ENCODE assay signal across 22 mouse cellular contexts in the genomic region with DNA sequence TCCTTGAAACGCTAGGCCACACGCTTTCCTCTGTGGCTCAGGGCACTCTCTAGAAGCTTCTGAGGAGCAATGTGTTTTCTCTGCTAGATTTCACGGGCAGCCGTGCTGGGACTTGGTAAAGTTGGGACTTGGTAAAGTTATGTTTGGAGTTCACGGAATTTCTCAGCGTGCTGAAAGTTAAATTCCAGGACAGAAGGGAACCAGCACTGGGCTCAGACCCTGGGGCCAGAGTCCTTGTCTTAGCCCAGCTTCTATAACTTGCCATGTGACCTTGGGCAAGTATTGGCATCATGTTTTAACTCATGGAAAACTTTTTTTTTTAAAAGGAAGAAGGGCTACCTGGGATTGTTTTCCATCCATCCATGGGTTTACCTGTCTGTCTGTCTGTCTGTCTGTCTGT.
"Had no signal": no experiment of that assay in that cellular context is flagged by ENCODE, and none has a peak within 500 bp of the region (broad histone marks: within the 10 kb centered on the region; RNA-seq: fewer than 3 reads in every experiment).

No protein-coding gene starts in this region.

- H3K27me3 ChIP-seq: limb, embryonic 13.5 days; lung, embryonic 15.5 days; midbrain, embryonic 15.5 days; neural tube, embryonic 13.5 days; stomach, embryonic 15.5 days had no signal

- H3K4me3 ChIP-seq: layer of hippocampus, adult 2 months; limb, embryonic 10.5 days; limb, embryonic 13.5 days; liver, embryonic 12.5 days; liver, embryonic 15.5 days; lung, embryonic 15.5 days; megakaryocyte, embryonic 14.5 days; midbrain, embryonic 15.5 days; myocyte; neural tube, embryonic 13.5 days; stomach, embryonic 15.5 days had no signal

- ATAC-seq: inflammation-experienced regulatory T-cells, adult 6 months; intestine, embryonic 16.5 days; liver, embryonic 12.5 days; midbrain, embryonic 15.5 days had no signal

- H3K36me3 ChIP-seq: liver, embryonic 12.5 days; liver, embryonic 15.5 days; lung, embryonic 15.5 days; midbrain, embryonic 15.5 days; neural tube, embryonic 13.5 days had no signal

- H3K4me2 ChIP-seq: limb, embryonic 13.5 days; liver, embryonic 12.5 days; liver, embryonic 15.5 days; lung, embryonic 15.5 days; midbrain, embryonic 11.5 days; midbrain, embryonic 15.5 days; neural tube, embryonic 13.5 days; stomach, embryonic 15.5 days had no signal

- H3K9ac ChIP-seq: limb, embryonic 13.5 days; liver, embryonic 12.5 days; liver, embryonic 15.5 days; lung, embryonic 15.5 days; midbrain, embryonic 15.5 days; neural tube, embryonic 13.5 days; stomach, embryonic 15.5 days had no signal

- H3K9me3 ChIP-seq: limb, embryonic 10.5 days; limb, embryonic 13.5 days; liver, embryonic 12.5 days; liver, embryonic 15.5 days; lung, embryonic 15.5 days; megakaryocyte, embryonic 14.5 days; midbrain, embryonic 15.5 days; neural tube, embryonic 13.5 days; stomach, embryonic 15.5 days had no signal

- DNase-seq: layer of hippocampus, adult 9-11 months; liver; lung, adult 18-20 months; lung, postnatal 10 days; lung, postnatal 36 days; right cerebral cortex, postnatal 25 days; spleen, adult 18-20 months; thymus, postnatal 25 days had no signal

- H3K4me1 ChIP-seq: liver, embryonic 15.5 days; megakaryocyte, embryonic 14.5 days had no signal

- H3K27ac ChIP-seq: layer of hippocampus, adult 2 months; limb, embryonic 10.5 days; limb, embryonic 13.5 days; liver, embryonic 12.5 days; liver, embryonic 15.5 days; lung, embryonic 15.5 days; midbrain, embryonic 15.5 days; neural tube, embryonic 13.5 days; stomach, embryonic 15.5 days had no signal
